Mouse (Mus musculus) stomach, postnatal 0 days (tissue): ENCODE results near the gene Sbf2.

ENCODE experiments used
- CTCF ChIP-seq: IDR thresholded peaks from 2 replicates; pipeline ENCODE4 v1.5.1; 2016; ENCODE audit warnings: antibody characterized with exemption, low read depth, mild to moderate bottlenecking, moderate library complexity
- EP300 ChIP-seq: optimal IDR thresholded peaks from 2 replicates; pipeline ENCODE3; 2016; ENCODE audit warnings: antibody characterized with exemption

- TF ChIP-seq CTCF (no peak), EP300 (no peak)
These were observed 10.2 kb upstream of the Sbf2 start for GRCm38 (mm10) chr7:110624961-110625360.
